Mouse (Mus musculus): ENCODE results near the gene Cyp2j6.

DNA sequence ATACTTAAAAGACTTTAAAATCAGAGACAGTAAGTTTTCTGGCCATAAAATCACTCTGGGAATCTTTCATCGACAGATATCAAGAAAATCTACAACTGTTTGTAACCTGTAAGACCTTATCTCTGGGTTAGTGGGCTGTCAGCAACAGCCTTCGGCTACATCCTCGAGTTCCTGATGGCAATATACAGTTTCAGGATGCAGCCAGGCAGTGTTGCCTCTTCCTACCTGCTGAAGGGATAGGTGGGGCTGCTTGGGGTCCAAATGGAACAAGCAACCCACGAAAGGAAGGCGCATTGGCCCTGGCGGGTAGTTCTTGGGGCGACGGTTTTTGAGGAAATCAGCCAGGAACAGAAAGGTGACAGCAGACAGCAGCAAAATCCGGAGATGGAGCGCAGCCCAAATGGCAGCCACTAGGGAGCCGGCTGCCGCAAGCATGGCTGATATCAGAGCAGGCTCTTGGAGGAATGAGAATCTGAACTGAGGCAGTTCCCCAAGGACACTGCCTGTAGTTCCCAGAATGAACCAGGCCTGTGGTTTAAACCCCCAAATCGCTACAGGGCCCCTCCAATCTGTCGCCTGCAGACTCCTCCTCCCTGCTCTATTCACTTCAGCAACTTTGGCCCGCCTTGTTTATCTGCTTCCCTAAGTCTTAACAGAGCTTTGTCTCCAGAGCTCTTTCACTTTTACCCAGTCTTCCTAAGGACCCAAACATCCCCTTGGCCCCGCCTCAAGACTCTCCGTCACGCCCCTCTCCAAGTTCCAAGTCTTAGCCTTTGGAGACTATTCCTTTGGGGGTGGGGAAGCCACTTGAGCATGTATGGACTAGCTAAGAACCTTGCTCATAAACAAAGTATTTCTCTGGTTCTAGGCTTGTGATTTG is 37.7 kb upstream of the Cyp2j6 start, which contains the start of gene Cyp2j9:
- no peak for TF ChIP-seq CTCF (conservative IDR thresholded peaks at IDR 0.05; ENCODE audit: low read length)
- TF ChIP-seq NANOG (IDR thresholded peaks at IDR 0.05; ENCODE audit: borderline replicate concordance, low read length): no peak

All from E14TG2a.4 (cell line).